Mouse (Mus musculus): ENCODE measurements at regions not wholly inside any gene's neighbourhood (a gene's known extent, or its start where the extent isn't known, plus 50 kb on each side); places are given as distances from the start of the nearest gene placed in this dataset.

GRCm38 (mm10) chr7:70093916-70094784 lies 272.4 kb downstream of the Nr2f2 start:
- TF ChIP-seq POLR2A (IDR thresholded peaks at IDR 0.05; ENCODE audit: borderline replicate concordance, control insufficient read depth, low read depth, low read length) = no peak
- TF ChIP-seq CTCF (IDR thresholded peaks at IDR 0.05; ENCODE audit: control insufficient read depth, insufficient read depth, low read length) = no peak

Measured in bone marrow, adult 2 months (tissue).